Mouse (Mus musculus): ENCODE measurements around the gene Gga3. TPM values are rescaled to one million over a fixed set of nuclear protein-coding genes. Genes with fewer than 3 reads are reported as not detected.
A peak's percentile ranks its signal among the peaks of the same experiment; 100 is the strongest.
"Not testable (repeated sequence)": the region's sequence is repeated elsewhere in the genome, so short reads cannot be mapped to it uniquely, and the experiment has no call there.

The Gga3 gene
- 0.78 and 0.93 TPM in 2 replicates for polyA plus RNA-seq (2012)

GRCm38 (mm10) chr11:115603476-115604303 is at the start of gene Gga3, which contains the start of gene Mrps7:
TSS of gene Gga3 (minus strand) at chr11:115604051.
TSS of gene Mrps7 (plus strand) at chr11:115603925.
- Histone ChIP-seq H3K27me3 (ENCODE audit: control insufficient read depth) (no peaks in the 10 kb centered on the region), H3K4me3 (replicated peaks) (peak within 1 kb of the TSS; percentile 70), H3K9me3 (ENCODE audit: control insufficient read depth, low read length) (no peaks in the 10 kb centered on the region), H3K36me3 (ENCODE audit: control insufficient read depth) (peaks cover 74% of the 10 kb centered on the region), H3K4me1 (ENCODE audit: control insufficient read depth) (peaks cover 55% of the 10 kb centered on the region)
- TF ChIP-seq TAL1 (IDR thresholded peaks at IDR 0.05; ENCODE audit: low read length): no peak
- no peak for TF ChIP-seq GATA1 (IDR thresholded peaks at IDR 0.05; ENCODE audit: low read length)

- no peaks in the 10 kb centered on the region for H3K9me3 ChIP-seq (ENCODE audit: control insufficient read depth, low read length)
- peaks cover 62% of the 10 kb centered on the region for H3K36me3 ChIP-seq (ENCODE audit: control insufficient read depth)
- H3K4me3 ChIP-seq (replicated peaks): no peak overlapping the region
- no peaks in the 10 kb centered on the region for H3K27me3 ChIP-seq (ENCODE audit: control insufficient read depth)
- TF ChIP-seq GATA1 (IDR thresholded peaks at IDR 0.05; ENCODE audit: low read length) (no peak), TAL1 (IDR thresholded peaks at IDR 0.05; ENCODE audit: low read length) (no peak)
- peaks cover 4% of the 10 kb centered on the region; the same call in 1 of the 2 replicates for H3K4me1 ChIP-seq (ENCODE audit: control insufficient read depth)
Measured at GRCm38 (mm10) chr11:115653194-115653593, 49.3 kb upstream of the Gga3 start.

GRCm38 (mm10) chr11:115651680-115652079 is 47.8 kb upstream of the Gga3 start:
- Histone ChIP-seq H3K4me3 (replicated peaks) (no peak overlapping the region), H3K4me1 (ENCODE audit: control insufficient read depth) (peaks cover 4% of the 10 kb centered on the region; the same call in 1 of the 2 replicates), H3K9me3 (ENCODE audit: control insufficient read depth, low read length) (no peaks in the 10 kb centered on the region), H3K27me3 (ENCODE audit: control insufficient read depth) (no peaks in the 10 kb centered on the region), H3K36me3 (ENCODE audit: control insufficient read depth) (peaks cover 71% of the 10 kb centered on the region)
- TF ChIP-seq GATA1 (IDR thresholded peaks at IDR 0.05; ENCODE audit: low read length) (no peak), TAL1 (IDR thresholded peaks at IDR 0.05; ENCODE audit: low read length) (no peak)

DNA sequence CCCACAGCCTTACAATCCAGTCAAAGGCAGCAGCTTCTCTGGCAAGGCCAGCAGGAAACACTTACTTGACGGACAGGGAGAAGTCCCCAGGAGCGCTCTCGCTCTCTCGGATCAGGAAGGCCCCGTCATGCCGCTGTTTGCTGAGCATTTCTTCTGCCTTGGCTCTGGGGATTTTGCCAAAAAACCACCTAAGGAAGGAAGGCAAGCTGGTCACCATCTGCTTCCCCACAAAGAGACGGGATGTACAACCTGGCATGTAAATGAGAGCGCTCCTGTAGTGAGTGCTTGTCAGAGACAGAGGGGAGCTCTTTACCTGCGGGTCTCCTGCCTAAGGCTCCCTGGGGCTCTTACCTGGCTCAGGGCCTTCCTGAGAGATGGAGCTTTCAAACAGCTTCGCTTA is 45.9 kb upstream of the Gga3 start:
- no peak overlapping the region for H3K4me3 ChIP-seq (replicated peaks)
- TF ChIP-seq GATA1 (IDR thresholded peaks at IDR 0.05; ENCODE audit: low read length) (no peak), TAL1 (IDR thresholded peaks at IDR 0.05; ENCODE audit: low read length) (no peak)
- H3K36me3 ChIP-seq (ENCODE audit: control insufficient read depth): peaks cover 79% of the 10 kb centered on the region

DNA sequence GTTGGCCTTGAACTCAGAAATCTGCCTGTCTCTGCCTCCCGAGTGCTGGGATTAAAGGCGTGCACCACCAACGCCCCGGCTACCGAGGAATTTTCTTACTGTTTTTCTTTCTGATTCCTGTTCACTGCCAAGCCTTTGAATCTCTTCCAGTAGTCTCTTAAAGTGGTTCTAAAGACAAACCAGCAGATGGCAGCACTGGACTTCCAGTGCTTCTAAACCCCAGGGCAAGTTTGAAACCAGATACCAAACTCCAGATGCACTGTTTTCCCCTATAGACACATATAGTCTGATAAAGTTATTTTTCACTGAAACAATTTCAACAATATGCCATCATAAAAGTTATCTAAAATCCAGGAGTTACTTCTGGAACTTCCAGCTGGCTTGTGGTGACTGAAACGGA is 43.6 kb upstream of the Gga3 start:
- no peak for TF ChIP-seq GATA1 (IDR thresholded peaks at IDR 0.05; ENCODE audit: low read length)
- no peak for TF ChIP-seq TAL1 (IDR thresholded peaks at IDR 0.05; ENCODE audit: low read length)
- Histone ChIP-seq H3K36me3 (ENCODE audit: control insufficient read depth) (peaks cover 76% of the 10 kb centered on the region), H3K9me3 (ENCODE audit: control insufficient read depth, low read length) (no peaks in the 10 kb centered on the region), H3K4me1 (ENCODE audit: control insufficient read depth) (no peaks in the 10 kb centered on the region; the same call in 1 of the 2 replicates), H3K27me3 (ENCODE audit: control insufficient read depth) (no peaks in the 10 kb centered on the region), H3K4me3 (replicated peaks) (no peak overlapping the region)

More for the DNA sequence above, 45.9 kb upstream of the Gga3 start:
- Histone ChIP-seq H3K4me1 (ENCODE audit: control insufficient read depth) (peaks cover 4% of the 10 kb centered on the region; the same call in 1 of the 2 replicates), H3K9me3 (ENCODE audit: control insufficient read depth, low read length) (no peaks in the 10 kb centered on the region), H3K27me3 (ENCODE audit: control insufficient read depth) (no peaks in the 10 kb centered on the region)

DNA sequence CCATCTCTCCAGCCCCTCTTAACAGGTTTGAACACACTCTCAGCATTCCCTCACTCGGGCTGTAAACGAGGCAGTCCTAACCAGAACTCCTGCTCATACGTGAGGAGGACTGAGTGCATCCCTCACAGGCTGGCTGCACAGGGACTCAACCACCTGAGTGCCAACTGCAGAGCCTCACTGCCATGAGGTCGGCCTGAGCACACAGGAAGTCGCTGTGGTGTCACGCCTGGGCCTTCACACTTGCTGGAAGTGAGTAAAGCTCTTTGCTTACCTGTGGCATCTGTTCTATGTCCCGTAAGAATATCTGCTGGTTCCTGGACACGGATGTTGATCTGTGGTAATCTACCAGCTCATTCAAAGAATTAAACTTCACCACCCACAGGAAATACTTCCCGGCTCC is 42.6 kb upstream of the Gga3 start:
- Histone ChIP-seq H3K4me1 (ENCODE audit: control insufficient read depth) (peaks cover 4% of the 10 kb centered on the region), H3K4me3 (replicated peaks) (no peak overlapping the region), H3K27me3 (ENCODE audit: control insufficient read depth) (no peaks in the 10 kb centered on the region), H3K9me3 (ENCODE audit: control insufficient read depth, low read length) (no peaks in the 10 kb centered on the region), H3K36me3 (ENCODE audit: control insufficient read depth) (peaks cover 74% of the 10 kb centered on the region)
- no peak for TF ChIP-seq TAL1 (IDR thresholded peaks at IDR 0.05; ENCODE audit: low read length)
- no peak for TF ChIP-seq GATA1 (IDR thresholded peaks at IDR 0.05; ENCODE audit: low read length)

DNA sequence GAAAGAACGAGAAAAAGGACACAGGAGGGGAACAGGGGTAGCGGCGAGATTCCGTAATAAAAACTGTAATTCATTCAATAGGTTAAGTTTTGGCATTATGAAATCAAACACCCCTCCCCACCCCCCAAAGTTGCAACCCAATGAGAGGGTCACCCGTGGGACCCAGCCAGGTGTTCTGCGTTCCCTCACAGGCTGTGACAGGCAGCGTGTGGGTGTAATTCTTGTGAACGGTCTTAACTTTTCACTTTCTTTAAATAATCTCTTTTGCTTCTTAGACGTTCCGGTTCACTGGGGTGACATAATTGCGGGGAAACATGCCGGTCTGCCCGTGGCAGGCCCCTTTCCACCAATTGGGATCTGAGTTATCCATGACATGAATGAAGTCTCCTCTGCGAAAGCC is 41.6 kb upstream of the Gga3 start:
- H3K36me3 ChIP-seq (ENCODE audit: control insufficient read depth): peaks cover 66% of the 10 kb centered on the region
- not testable (repeated sequence) for H3K4me1 ChIP-seq (ENCODE audit: control insufficient read depth); H3K27me3 ChIP-seq (ENCODE audit: control insufficient read depth); H3K9me3 ChIP-seq (ENCODE audit: control insufficient read depth, low read length); H3K4me3 ChIP-seq (replicated peaks)

DNA sequence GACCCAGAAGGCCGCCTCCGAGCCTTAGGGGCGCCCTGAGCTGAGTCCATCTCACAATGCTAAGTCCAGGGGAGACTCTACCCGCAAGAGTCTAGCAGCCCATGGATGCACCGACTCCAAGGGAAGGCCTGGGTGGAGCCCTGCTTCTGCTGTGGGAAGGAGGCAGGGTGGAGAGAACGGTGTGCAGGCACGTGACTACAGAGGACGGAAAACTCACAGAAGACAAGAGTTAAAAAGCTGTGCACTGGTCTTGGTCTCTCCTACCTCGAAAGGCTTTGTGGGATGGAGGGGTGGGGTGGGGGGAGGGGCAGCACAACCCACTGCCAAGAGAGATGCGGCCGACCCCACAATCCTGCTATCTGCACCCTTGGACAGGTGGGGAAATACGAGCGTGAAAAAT is 40.5 kb upstream of the Gga3 start:
- TF ChIP-seq TAL1 (IDR thresholded peaks at IDR 0.05; ENCODE audit: low read length) (no peak), GATA1 (IDR thresholded peaks at IDR 0.05; ENCODE audit: low read length) (no peak)
- peaks cover 56% of the 10 kb centered on the region for H3K36me3 ChIP-seq (ENCODE audit: control insufficient read depth)
- H3K4me3 ChIP-seq (replicated peaks): no peak overlapping the region
- H3K4me1 ChIP-seq (ENCODE audit: control insufficient read depth): peaks cover 7% of the 10 kb centered on the region
- no peaks in the 10 kb centered on the region for H3K9me3 ChIP-seq (ENCODE audit: control insufficient read depth, low read length)
- H3K27me3 ChIP-seq (ENCODE audit: control insufficient read depth): no peaks in the 10 kb centered on the region

GRCm38 (mm10) chr11:115643265-115643664 is 39.4 kb upstream of the Gga3 start:
- peaks cover 7% of the 10 kb centered on the region for H3K4me1 ChIP-seq (ENCODE audit: control insufficient read depth)
- no peaks in the 10 kb centered on the region for H3K9me3 ChIP-seq (ENCODE audit: control insufficient read depth, low read length)
- TF ChIP-seq TAL1 (IDR thresholded peaks at IDR 0.05; ENCODE audit: low read length) (no peak), GATA1 (IDR thresholded peaks at IDR 0.05; ENCODE audit: low read length) (no peak)
- H3K4me3 ChIP-seq (replicated peaks): no peak overlapping the region
- H3K36me3 ChIP-seq (ENCODE audit: control insufficient read depth): peaks cover 47% of the 10 kb centered on the region
- no peaks in the 10 kb centered on the region for H3K27me3 ChIP-seq (ENCODE audit: control insufficient read depth)
